Mouse (Mus musculus): Measurements from ENCODE around the gene Cldn19.

Gene Cldn19

GRCm38 (mm10) chr4:119305418-119305817, 50.2 kb downstream of the Cldn19 start:
- no peak for DNase-seq

Measured in cerebellum, adult 9-11 months (tissue).